Mouse (Mus musculus): ENCODE measurements around the gene Ifitm5. TPM values are rescaled to one million over a fixed set of nuclear protein-coding genes. Genes with fewer than 3 reads are reported as not detected.
"Not testable (repeated sequence)": the region's sequence is repeated elsewhere in the genome, so short reads cannot be mapped to it uniquely, and the experiment has no call there.

Ifitm5 gene
- polyA plus RNA-seq, 1 experiment, result 0.44 TPM

- H3ac ChIP-seq (ENCODE audit: control insufficient read depth, insufficient read length, low read depth), result no peak overlapping the region
- H3K79me3 ChIP-seq (ENCODE audit: low read depth), result no peaks in the 10 kb centered on the region
- H3K4me3 ChIP-seq (ENCODE audit: insufficient read depth, poor library complexity, severe bottlenecking), result no peak overlapping the region
- H3K36me3 ChIP-seq (ENCODE audit: control insufficient read depth, insufficient read depth), result no peaks in the 10 kb centered on the region
- no peaks in the 10 kb centered on the region for H3K27me3 ChIP-seq (ENCODE audit: control insufficient read depth, insufficient read depth, insufficient read length)
- TF ChIP-seq CEBPB (IDR thresholded peaks at IDR 0.05; ENCODE audit: low read depth) (peak; percentile 60), USF1 (IDR thresholded peaks at IDR 0.05; ENCODE audit: low read depth) (no peak)
- H3K79me2 ChIP-seq (ENCODE audit: control insufficient read depth, insufficient read depth), result no peaks in the 10 kb centered on the region
Observed at GRCm38 (mm10) chr7:140975465-140975864, 25.4 kb upstream of the Ifitm5 start.

GRCm38 (mm10) chr7:140974940-140975339 lies 24.8 kb upstream of the Ifitm5 start:
- H3ac ChIP-seq (ENCODE audit: control insufficient read depth, insufficient read length, low read depth), result no peak overlapping the region
- H3K4me3 ChIP-seq (ENCODE audit: insufficient read depth, poor library complexity, severe bottlenecking), result no peak overlapping the region
- H3K79me3 ChIP-seq (ENCODE audit: low read depth), result peaks cover under 1% of the 10 kb centered on the region
- H3K79me2 ChIP-seq (ENCODE audit: control insufficient read depth, insufficient read depth), result no peaks in the 10 kb centered on the region
- no peaks in the 10 kb centered on the region for H3K36me3 ChIP-seq (ENCODE audit: control insufficient read depth, insufficient read depth)
- no peak for TF ChIP-seq MYOD1 (IDR thresholded peaks at IDR 0.05; ENCODE audit: control insufficient read depth, insufficient read length, low read depth)
- TF ChIP-seq CTCF (IDR thresholded peaks at IDR 0.05; ENCODE audit: control insufficient read depth, insufficient read depth, insufficient read length), result no peak
- TF ChIP-seq MYOG (IDR thresholded peaks at IDR 0.05; ENCODE audit: control insufficient read depth, extremely low read depth, insufficient read length), result no peak
- TF ChIP-seq FOSL1 (IDR thresholded peaks at IDR 0.05; ENCODE audit: insufficient read depth, low read length, poor library complexity, severe bottlenecking), result no peak
- TF ChIP-seq CEBPB (IDR thresholded peaks at IDR 0.05; ENCODE audit: low read depth), result no peak
- no peak for TF ChIP-seq USF1 (IDR thresholded peaks at IDR 0.05; ENCODE audit: low read depth)
- TF ChIP-seq MAX (IDR thresholded peaks at IDR 0.05), result no peak
- H3K27me3 ChIP-seq (ENCODE audit: control insufficient read depth, insufficient read depth, insufficient read length), result no peaks in the 10 kb centered on the region

- H3K27me3 ChIP-seq (ENCODE audit: control insufficient read depth, insufficient read depth, insufficient read length), result no peaks in the 10 kb centered on the region
- peaks cover 2% of the 10 kb centered on the region for H3K79me3 ChIP-seq (ENCODE audit: low read depth)
- H3K4me3 ChIP-seq (ENCODE audit: insufficient read depth, poor library complexity, severe bottlenecking), result no peak overlapping the region
- peak overlapping the region; percentile 43 for H3ac ChIP-seq (ENCODE audit: control insufficient read depth, insufficient read length, low read depth)
- H3K79me2 ChIP-seq (ENCODE audit: control insufficient read depth, insufficient read depth), result peaks cover 11% of the 10 kb centered on the region
- TF ChIP-seq MYOD1 (IDR thresholded peaks at IDR 0.05; ENCODE audit: control insufficient read depth, insufficient read length, low read depth), result peak; percentile 47
- TF ChIP-seq CEBPB (IDR thresholded peaks at IDR 0.05; ENCODE audit: low read depth), result no peak
- H3K36me3 ChIP-seq (ENCODE audit: control insufficient read depth, insufficient read depth), result no peaks in the 10 kb centered on the region
Observed at GRCm38 (mm10) chr7:140973396-140974165, 23.5 kb upstream of the Ifitm5 start.

GRCm38 (mm10) chr7:140971479-140972171 lies 21.5 kb upstream of the Ifitm5 start:
- Histone ChIP-seq H3K79me2 (ENCODE audit: control insufficient read depth, insufficient read depth) (peaks cover 11% of the 10 kb centered on the region), H3K27me3 (ENCODE audit: control insufficient read depth, insufficient read depth, insufficient read length) (no peaks in the 10 kb centered on the region), H3ac (ENCODE audit: control insufficient read depth, insufficient read length, low read depth) (no peak overlapping the region), H3K4me3 (ENCODE audit: insufficient read depth, poor library complexity, severe bottlenecking) (no peak overlapping the region), H3K36me3 (ENCODE audit: control insufficient read depth, insufficient read depth) (no peaks in the 10 kb centered on the region), H3K79me3 (ENCODE audit: low read depth) (peaks cover 2% of the 10 kb centered on the region)
- TF ChIP-seq USF1 (IDR thresholded peaks at IDR 0.05; ENCODE audit: low read depth), result no peak
- TF ChIP-seq MAX (IDR thresholded peaks at IDR 0.05), result no peak
- no peak for TF ChIP-seq CTCF (IDR thresholded peaks at IDR 0.05; ENCODE audit: control insufficient read depth, insufficient read depth, insufficient read length)

DNA sequence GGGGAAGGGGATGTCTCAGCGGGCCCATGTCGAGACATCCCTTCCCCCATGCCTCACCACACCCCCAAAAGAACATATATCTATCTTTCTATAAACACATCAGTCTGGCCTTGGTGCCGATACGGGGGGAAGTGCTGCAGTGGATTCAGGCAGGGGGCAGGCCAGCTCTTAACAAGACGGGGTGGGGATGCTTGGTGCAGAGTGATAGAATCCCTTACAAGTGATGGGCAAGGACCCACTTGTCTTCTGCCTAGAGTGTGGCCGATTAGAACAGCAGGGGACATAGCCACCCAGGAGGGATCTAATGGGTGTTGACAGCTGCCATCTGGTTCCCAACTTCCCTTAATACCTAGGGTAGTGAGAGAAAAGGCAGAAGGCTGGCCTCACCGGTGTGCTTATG lies 20.8 kb upstream of the Ifitm5 start:
- peaks cover 2% of the 10 kb centered on the region for H3K79me3 ChIP-seq (ENCODE audit: low read depth)
- H3K79me2 ChIP-seq (ENCODE audit: control insufficient read depth, insufficient read depth), result peaks cover 11% of the 10 kb centered on the region
- no peaks in the 10 kb centered on the region for H3K36me3 ChIP-seq (ENCODE audit: control insufficient read depth, insufficient read depth)
- no peak for TF ChIP-seq USF1 (IDR thresholded peaks at IDR 0.05; ENCODE audit: low read depth)
- no peak for TF ChIP-seq CEBPB (IDR thresholded peaks at IDR 0.05; ENCODE audit: low read depth)
- TF ChIP-seq CTCF (IDR thresholded peaks at IDR 0.05; ENCODE audit: control insufficient read depth, insufficient read depth, insufficient read length), result no peak
- no peak for TF ChIP-seq FOSL1 (IDR thresholded peaks at IDR 0.05; ENCODE audit: insufficient read depth, low read length, poor library complexity, severe bottlenecking)
- no peak for TF ChIP-seq MYOD1 (IDR thresholded peaks at IDR 0.05; ENCODE audit: control insufficient read depth, insufficient read length, low read depth)
- TF ChIP-seq MYOG (IDR thresholded peaks at IDR 0.05; ENCODE audit: control insufficient read depth, extremely low read depth, insufficient read length), result no peak
- TF ChIP-seq MAX (IDR thresholded peaks at IDR 0.05), result no peak
- H3ac ChIP-seq (ENCODE audit: control insufficient read depth, insufficient read length, low read depth), result no peak overlapping the region
- H3K4me3 ChIP-seq (ENCODE audit: insufficient read depth, poor library complexity, severe bottlenecking), result no peak overlapping the region
- H3K27me3 ChIP-seq (ENCODE audit: control insufficient read depth, insufficient read depth, insufficient read length), result no peaks in the 10 kb centered on the region

- H3K4me3 ChIP-seq (ENCODE audit: insufficient read depth, poor library complexity, severe bottlenecking), result not testable (repeated sequence)
- peak; percentile 5 for TF ChIP-seq MYOD1 (IDR thresholded peaks at IDR 0.05; ENCODE audit: control insufficient read depth, insufficient read length, low read depth)
Observed at GRCm38 (mm10) chr7:140968710-140969109, 18.6 kb upstream of the Ifitm5 start.

More at GRCm38 (mm10) chr7:140968710-140969109, 18.6 kb upstream of the Ifitm5 start:
- H3K27me3 ChIP-seq (ENCODE audit: control insufficient read depth, insufficient read depth, insufficient read length); H3K36me3 ChIP-seq (ENCODE audit: control insufficient read depth, insufficient read depth); H3K79me3 ChIP-seq (ENCODE audit: low read depth); H3ac ChIP-seq (ENCODE audit: control insufficient read depth, insufficient read length, low read depth): not testable (repeated sequence)
- H3K79me2 ChIP-seq (ENCODE audit: control insufficient read depth, insufficient read depth), result peaks cover 11% of the 10 kb centered on the region

Data from C2C12 (cell line).